Mouse (Mus musculus) brain, embryonic 14.5 days (tissue): ENCODE data around the gene Cdkl5.

ENCODE experiments used
- CTCF ChIP-seq: fragments of 200-500 bp; IDR thresholded peaks from 2 replicates; pipeline ENCODE4 v1.5.1; 2012; ENCODE audit warnings: inconsistent platforms, mild to moderate bottlenecking, moderate library complexity, borderline replicate concordance; ENCODE audit not compliant: insufficient read depth, insufficient read length; ENCODE audit errors: extremely low read depth
- POLR2A ChIP-seq: fragments of 200-500 bp; IDR thresholded peaks from 2 replicates; pipeline ENCODE4 v1.6.1; 2012; ENCODE audit warnings: mild to moderate bottlenecking, inconsistent platforms, borderline replicate concordance; ENCODE audit not compliant: poor library complexity, insufficient read depth, insufficient read length, severe bottlenecking; ENCODE audit errors: extremely low read depth

GRCm38 (mm10) chrX:160765389-160766232, 228.9 kb downstream of the Cdkl5 start:
- TF ChIP-seq POLR2A (no peak), CTCF (no peak)
